Mouse (Mus musculus) spleen, adult 2 months (tissue): ENCODE data around the gene Slc12a6. TPM values are rescaled to one million over a fixed set of nuclear protein-coding genes. Genes with fewer than 3 reads are reported as not detected.
A peak's percentile ranks its signal among the peaks of the same experiment; 100 is the strongest.

Experiments used
- DNase-seq, 2 experiments: peaks; one replicate each; pipeline versions ENCODE4 v3.0.0 to v3.0.0-alpha.2; 2012 to 2021; ENCODE audit warnings: low spot score in 2 of 2, low read depth in 1 of 2
- H3K27ac ChIP-seq: fragments of 200-500 bp; 2 replicates; pipeline ENCODE4 v1.5.1; 2012; ENCODE audit warnings: low read length, inconsistent platforms; ENCODE audit not compliant: insufficient read depth
- H3K27me3 ChIP-seq: fragments of 200-500 bp; 2 replicates; pipeline ENCODE4 v1.6.1; 2012; ENCODE audit warnings: mild to moderate bottlenecking, moderate library complexity, low read length, inconsistent platforms; ENCODE audit not compliant: control insufficient read depth, insufficient read depth
- H3K36me3 ChIP-seq: fragments of 200-500 bp; 2 replicates; pipeline ENCODE4 v1.6.1; 2012; ENCODE audit warnings: mild to moderate bottlenecking, low read length, inconsistent platforms; ENCODE audit not compliant: control insufficient read depth, insufficient read depth
- H3K4me1 ChIP-seq: fragments of 200-500 bp; 2 replicates; pipeline ENCODE4 v1.6.1; 2011; ENCODE audit warnings: inconsistent platforms; ENCODE audit not compliant: control insufficient read depth, insufficient read depth, insufficient read length
- H3K4me3 ChIP-seq: fragments of 200-500 bp; 2 replicates; pipeline ENCODE4 v1.5.1; 2011; ENCODE audit warnings: mild to moderate bottlenecking, inconsistent platforms; ENCODE audit not compliant: insufficient read depth, insufficient read length; ENCODE audit errors: extremely low read depth
- CTCF ChIP-seq: fragments of 200-500 bp; IDR thresholded peaks from 2 replicates; pipeline ENCODE4 v1.5.1; 2011; ENCODE audit warnings: mild to moderate bottlenecking, inconsistent platforms; ENCODE audit not compliant: insufficient read depth, insufficient read length, insufficient replicate concordance; ENCODE audit errors: extremely low read depth
- POLR2A ChIP-seq: fragments of 200-500 bp; IDR thresholded peaks from 2 replicates; pipeline ENCODE4 v1.6.1; 2011; ENCODE audit warnings: low read depth, low read length, inconsistent platforms
- WGBS: fragments of 180-500 bp; shearing (Covaris S2); methylation state at CpG from one replicate; pipeline ENCODE4 v1.1.7; 2018; 5-methylcytosine and 5-hydroxymethylcytosine counted together
- polyA plus RNA-seq: library from polyadenylated mRNA; depleted of rRNA; stranded (reverse); fragments of >200 nt; gene quantifications from 2 replicates; pipeline ENCODE4 v1.2.3, GENCODE M21; 2012

Gene Slc12a6
- polyA plus RNA-seq, 1 experiment, result 58.0 TPM

DNA sequence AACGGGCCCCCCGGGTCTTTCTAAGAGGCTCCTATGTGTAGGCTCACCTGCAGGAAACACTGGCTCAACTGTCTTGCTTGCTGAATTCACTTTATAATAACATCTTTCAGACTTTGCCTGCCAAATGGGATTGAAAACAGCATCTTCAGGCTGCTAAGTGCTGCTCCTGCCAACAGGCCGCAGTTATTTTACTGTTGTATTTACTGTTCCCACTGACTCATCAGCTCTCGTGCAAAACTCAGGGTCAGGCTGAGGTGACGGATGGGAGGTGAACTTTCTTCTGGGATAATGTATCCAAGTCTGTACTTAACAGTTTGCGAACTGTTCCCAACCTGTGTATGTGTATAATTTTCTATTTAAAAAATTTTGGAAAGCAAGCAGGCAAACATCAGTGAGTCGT lies 53.3 kb downstream of the Slc12a6 start:
- TF ChIP-seq CTCF (no peak), POLR2A (no peak)
- no peak overlapping the region for H3K27ac ChIP-seq
- no peak overlapping the region for H3K4me3 ChIP-seq
- no peaks in the 10 kb centered on the region for H3K4me1 ChIP-seq
- no peak for DNase-seq
- 92% methylated on average over 7 of the region's 7 CpGs for WGBS
- H3K36me3 ChIP-seq, result peaks cover 4% of the 10 kb centered on the region
- no peaks in the 10 kb centered on the region for H3K27me3 ChIP-seq

DNA sequence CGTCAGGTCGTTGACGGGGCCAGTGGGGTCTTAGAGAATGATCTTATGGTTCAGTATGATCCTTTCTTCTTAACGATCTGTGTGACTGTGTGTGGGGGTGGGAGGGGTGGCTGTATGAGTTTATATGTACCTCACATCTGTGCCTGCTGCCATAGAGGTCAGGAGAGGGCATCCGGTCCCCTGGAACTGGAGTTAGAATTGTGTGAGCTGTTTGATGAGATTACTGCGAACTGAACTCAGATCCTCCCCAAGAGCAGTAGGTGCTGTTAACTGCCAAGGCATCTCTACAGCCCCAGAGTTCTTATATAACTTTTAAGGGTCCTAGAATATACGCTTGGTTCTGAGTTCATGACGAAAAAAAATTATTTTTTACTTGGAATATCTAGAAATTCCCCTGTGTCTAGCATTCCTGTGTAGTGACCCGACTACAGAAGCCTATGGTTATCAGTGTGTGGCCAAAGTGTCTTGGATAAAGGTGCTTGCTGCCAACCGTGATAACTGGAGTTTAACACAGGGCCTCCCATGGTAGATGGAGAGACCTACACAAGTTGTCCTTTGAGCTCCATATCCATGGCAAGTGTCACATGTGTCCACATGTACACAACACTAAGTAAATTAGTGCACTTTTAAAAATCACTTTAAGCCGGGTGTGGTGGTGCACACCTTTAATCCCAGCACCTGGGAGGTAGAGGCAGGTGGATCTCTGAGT lies 62.6 kb downstream of the Slc12a6 start:
- Histone ChIP-seq H3K27ac (no peak overlapping the region), H3K4me1 (no peaks in the 10 kb centered on the region), H3K4me3 (no peak overlapping the region), H3K36me3 (peaks cover 8% of the 10 kb centered on the region), H3K27me3 (no peaks in the 10 kb centered on the region)
- DNase-seq, result no peak
- 92% methylated on average over 11 of the region's 11 CpGs for WGBS
- TF ChIP-seq CTCF (no peak), POLR2A (no peak)

DNA sequence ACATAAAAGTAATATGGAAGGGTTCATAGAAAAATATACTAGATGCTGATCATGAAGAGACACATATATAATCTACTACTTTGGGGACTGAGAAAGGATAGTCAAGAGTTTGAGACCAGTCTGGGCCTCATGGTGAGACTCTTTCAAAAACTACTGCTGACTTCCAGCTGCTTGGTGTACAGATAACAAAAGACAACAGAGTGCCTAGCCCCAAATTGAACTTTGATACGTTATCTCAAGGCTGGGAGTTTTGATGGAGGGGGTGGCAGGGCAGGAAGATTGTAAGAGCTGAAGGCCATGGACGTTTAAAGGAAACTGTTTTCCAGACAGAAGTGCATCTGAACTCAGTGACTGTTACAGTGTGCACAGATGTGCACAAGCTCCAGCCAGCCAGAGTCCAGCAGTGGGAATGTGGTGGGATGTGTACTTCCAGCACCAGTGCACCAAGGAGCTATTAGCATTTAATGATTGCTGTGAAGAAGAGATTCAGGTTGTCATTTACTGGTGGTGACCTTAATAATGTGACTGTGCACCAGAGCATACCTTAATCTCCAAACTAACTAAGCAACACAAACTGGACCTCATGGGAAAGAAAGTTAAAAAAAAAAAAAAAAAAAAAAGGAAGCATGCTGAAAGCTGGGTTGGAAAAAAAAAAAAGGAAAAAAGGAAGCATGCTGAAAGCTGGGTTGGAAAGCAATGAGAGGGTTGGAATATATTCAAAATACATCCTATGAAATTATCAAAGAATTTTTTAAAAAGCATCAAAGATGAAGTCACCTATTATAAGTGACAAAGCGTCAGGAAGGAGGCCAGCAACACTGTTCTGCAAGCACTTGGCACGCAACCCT lies 66.7 kb downstream of the Slc12a6 start:
- WGBS, result 84% methylated on average over 4 of the region's 4 CpGs
- DNase-seq, result no peak

DNA sequence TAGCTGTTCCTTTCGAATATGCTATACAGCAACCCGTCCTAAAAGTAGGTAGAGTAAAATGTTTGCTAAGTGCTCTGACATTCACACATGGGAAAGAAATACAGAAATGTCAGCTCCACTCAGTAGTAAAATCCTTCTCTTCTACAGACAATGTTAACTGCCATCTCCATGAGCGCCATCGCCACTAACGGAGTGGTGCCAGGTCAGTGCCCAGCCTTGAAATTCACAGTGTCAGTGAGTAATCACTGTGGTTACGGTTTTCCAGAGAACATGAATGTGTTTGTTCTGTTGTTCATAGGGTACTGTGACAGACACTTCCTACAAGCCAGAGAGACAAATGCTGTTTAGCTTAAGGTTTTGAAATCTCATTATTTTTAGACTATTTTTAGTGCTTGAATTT lies 71.6 kb downstream of the Slc12a6 start:
- Histone ChIP-seq H3K27ac (no peak overlapping the region), H3K4me1 (no peaks in the 10 kb centered on the region), H3K36me3 (peaks cover 42% of the 10 kb centered on the region), H3K4me3 (no peak overlapping the region), H3K27me3 (no peaks in the 10 kb centered on the region)
- WGBS, result 94% methylated on average over 6 of the region's 6 CpGs
- no peak for DNase-seq
- TF ChIP-seq CTCF (no peak), POLR2A (no peak)

More for the DNA sequence above, 66.7 kb downstream of the Slc12a6 start:
- Histone ChIP-seq H3K36me3 (peaks cover 20% of the 10 kb centered on the region), H3K4me1 (no peaks in the 10 kb centered on the region), H3K27me3 (no peaks in the 10 kb centered on the region), H3K27ac (no peak overlapping the region), H3K4me3 (no peak overlapping the region)
- TF ChIP-seq CTCF (no peak), POLR2A (no peak)

DNA sequence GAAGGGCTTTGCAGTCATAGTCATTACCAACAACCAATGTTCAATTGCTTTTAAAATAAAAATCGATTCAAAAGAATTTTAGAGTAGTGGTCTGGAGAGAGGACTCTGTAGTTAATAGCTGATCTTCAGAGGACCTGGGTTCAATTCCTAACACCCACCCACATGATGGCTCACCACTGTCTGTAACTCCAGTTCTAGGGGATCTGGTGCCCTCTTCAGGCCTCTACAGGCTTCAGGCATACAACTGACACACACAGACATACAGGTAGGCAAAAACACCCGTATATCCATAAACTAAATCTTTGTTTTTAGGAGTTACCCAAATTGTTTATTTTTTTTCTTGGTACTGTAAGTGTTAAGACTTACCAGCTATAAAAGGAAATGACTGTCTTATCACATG lies 74.1 kb downstream of the Slc12a6 start:
- TF ChIP-seq CTCF, result peak; percentile 23; the same call in 1 of the 2 replicates
- no peak for TF ChIP-seq POLR2A
- H3K27me3 ChIP-seq, result no peaks in the 10 kb centered on the region
- no peaks in the 10 kb centered on the region for H3K4me1 ChIP-seq
- H3K27ac ChIP-seq, result no peak overlapping the region
- WGBS, result 93% methylated on average over 2 of the region's 2 CpGs
- H3K4me3 ChIP-seq, result no peak overlapping the region
- peaks cover 42% of the 10 kb centered on the region for H3K36me3 ChIP-seq
- DNase-seq, result peak in 1 of 2 experiments; percentile 18

DNA sequence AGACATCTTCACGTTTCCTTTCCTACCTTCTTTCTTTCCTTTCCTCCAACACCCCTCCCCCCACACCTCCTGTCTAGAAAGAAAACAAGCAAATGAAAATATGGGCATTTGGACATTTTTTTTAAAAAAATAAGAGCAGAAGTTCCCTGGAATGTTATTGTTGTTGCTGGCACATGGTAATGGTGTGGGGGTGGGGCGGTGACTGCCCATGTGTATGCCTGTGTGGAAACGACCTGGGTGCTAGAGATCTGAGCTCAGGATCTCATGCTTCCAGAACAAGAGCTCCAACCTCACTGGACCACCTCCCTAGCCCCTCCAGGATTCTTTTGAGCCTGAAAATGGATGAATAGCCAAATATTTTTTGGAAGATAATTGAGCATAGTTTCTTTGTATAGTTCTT lies 75.5 kb downstream of the Slc12a6 start:
- 87% methylated on average over 3 of the region's 3 CpGs for WGBS
- no peak for TF ChIP-seq POLR2A
- TF ChIP-seq CTCF, result no peak
- no peaks in the 10 kb centered on the region for H3K27me3 ChIP-seq
- DNase-seq, result no peak
- H3K27ac ChIP-seq, result no peak overlapping the region
- no peak overlapping the region for H3K4me3 ChIP-seq
- no peaks in the 10 kb centered on the region for H3K4me1 ChIP-seq
- H3K36me3 ChIP-seq, result peaks cover 43% of the 10 kb centered on the region

DNA sequence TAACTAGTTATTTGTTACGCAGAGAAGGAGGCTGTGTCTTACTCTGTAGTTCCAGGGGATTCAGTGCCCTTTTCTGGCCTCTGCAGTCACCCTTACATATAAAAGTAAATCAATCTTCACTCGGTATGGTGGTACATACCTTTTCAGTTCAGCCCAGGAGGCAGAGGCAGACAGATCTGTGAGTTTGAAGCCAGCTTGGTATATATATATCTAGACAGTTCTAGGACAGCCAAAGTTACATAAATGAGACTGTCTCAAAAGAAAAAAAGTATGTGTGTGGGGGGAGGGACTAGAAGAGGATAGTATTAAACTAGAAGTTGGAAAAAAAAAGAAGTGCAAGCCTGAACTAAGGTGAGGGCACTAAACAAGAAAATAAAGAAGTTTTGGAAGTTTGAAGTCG lies 82.6 kb downstream of the Slc12a6 start:
- peaks cover 40% of the 10 kb centered on the region for H3K36me3 ChIP-seq
- no peak overlapping the region for H3K27ac ChIP-seq
- TF ChIP-seq POLR2A (no peak), CTCF (no peak)
- H3K4me1 ChIP-seq, result no peaks in the 10 kb centered on the region
- WGBS, result 91% methylated on average over 3 of the region's 3 CpGs
- no peaks in the 10 kb centered on the region for H3K27me3 ChIP-seq
- DNase-seq, result no peak
- H3K4me3 ChIP-seq, result no peak overlapping the region
